Mouse (Mus musculus) adrenal gland, adult 18-20 months (tissue): ENCODE data around the gene Sh3kbp1. TPM values are rescaled to one million over a fixed set of nuclear protein-coding genes. Genes with fewer than 3 reads are reported as not detected.

Source experiments
- DNase-seq, 2 experiments: peaks; one replicate each; pipeline ENCODE4 v3.0.0; 2021 to 2022; ENCODE audit warnings: low spot score in 2 of 2
- total RNA-seq, 2 experiments: library from RNA; stranded (reverse); gene quantifications; 1 replicate in 1 of 2; 2 replicates in 1 of 2; pipeline ENCODE4 v1.2.3; 2021

Gene Sh3kbp1
- total RNA-seq, 2 experiments from 2014 or later, result 27.1 to 50.0 TPM

GRCm38 (mm10) chrX:159911613-159912012, 284.5 kb downstream of the Sh3kbp1 start:
- no peak for DNase-seq

- DNase-seq, result no peak
Observed at GRCm38 (mm10) chrX:159912061-159912460, 285.0 kb downstream of the Sh3kbp1 start.

- no peak for DNase-seq
Observed at GRCm38 (mm10) chrX:159913489-159913888, 286.4 kb downstream of the Sh3kbp1 start.

- DNase-seq, result no peak
Observed at GRCm38 (mm10) chrX:159915125-159915524, 288.1 kb downstream of the Sh3kbp1 start.

GRCm38 (mm10) chrX:159924759-159925158, 297.7 kb downstream of the Sh3kbp1 start:
- DNase-seq, result no peak

GRCm38 (mm10) chrX:159928165-159928564, 301.1 kb downstream of the Sh3kbp1 start:
- no peak for DNase-seq

GRCm38 (mm10) chrX:159928834-159929233, 301.8 kb downstream of the Sh3kbp1 start:
- DNase-seq, result no peak

- DNase-seq, result no peak
Observed at GRCm38 (mm10) chrX:159932027-159932426, 305.0 kb downstream of the Sh3kbp1 start.

- DNase-seq, result no peak
Observed at GRCm38 (mm10) chrX:159942569-159942968, 315.5 kb downstream of the Sh3kbp1 start.

- DNase-seq, result no peak
Observed at GRCm38 (mm10) chrX:159943586-159943985, 316.5 kb downstream of the Sh3kbp1 start.

- DNase-seq, result no peak
Observed at GRCm38 (mm10) chrX:159953546-159954429, 326.7 kb downstream of the Sh3kbp1 start.

- no peak for DNase-seq
Observed at GRCm38 (mm10) chrX:159954430-159954779, 327.3 kb downstream of the Sh3kbp1 start.

GRCm38 (mm10) chrX:159955433-159955832, 328.4 kb downstream of the Sh3kbp1 start:
- DNase-seq, result no peak

- no peak for DNase-seq
Observed at GRCm38 (mm10) chrX:159961385-159961784, 334.3 kb downstream of the Sh3kbp1 start.

GRCm38 (mm10) chrX:159963273-159963672, 336.2 kb downstream of the Sh3kbp1 start:
- peak; percentile 20 to 22 for DNase-seq

- no peak for DNase-seq
Observed at GRCm38 (mm10) chrX:159963925-159964324, 336.9 kb downstream of the Sh3kbp1 start.

- DNase-seq, result no peak
Observed at GRCm38 (mm10) chrX:159969025-159969424, 342.0 kb downstream of the Sh3kbp1 start.

GRCm38 (mm10) chrX:159971091-159971779, 344.2 kb downstream of the Sh3kbp1 start:
- DNase-seq, result no peak

GRCm38 (mm10) chrX:159973730-159974129, 346.7 kb downstream of the Sh3kbp1 start:
- DNase-seq, result peak in 1 of 2 experiments; percentile 6

GRCm38 (mm10) chrX:159976243-159976642, 349.2 kb downstream of the Sh3kbp1 start:
- DNase-seq, result no peak

- DNase-seq, result peak; percentile 61 to 64
Observed at GRCm38 (mm10) chrX:159988002-159988960, 361.2 kb downstream of the Sh3kbp1 start, which contains the start of gene Map3k15. TSS of gene Map3k15 (plus strand) at chrX:159988433.
